Mouse (Mus musculus) midbrain, embryonic 10.5 days (tissue): ENCODE data around the gene St6galnac3. TPM values are rescaled to one million over a fixed set of nuclear protein-coding genes. Genes with fewer than 3 reads are reported as not detected.
A peak's percentile ranks its signal among the peaks of the same experiment; 100 is the strongest.

ENCODE experiments used
- DNase-seq: peaks from one replicate; pipeline ENCODE4 v3.0.0-alpha.2; 2017; ENCODE audit warnings: low spot score
- H3K27ac ChIP-seq: fragments of 300-500 bp; sonication (generic); replicated peaks from 2 replicates; pipeline ENCODE4 v1.5.1; 2016; ENCODE audit warnings: mild to moderate bottlenecking
- H3K27me3 ChIP-seq: fragments of 300-500 bp; sonication (generic); 2 replicates; pipeline ENCODE4 v1.6.1; 2016; ENCODE audit warnings: low read depth, mild to moderate bottlenecking; ENCODE audit not compliant: poor library complexity, severe bottlenecking
- H3K36me3 ChIP-seq: fragments of 300-500 bp; sonication (generic); 2 replicates; pipeline ENCODE4 v1.6.1; 2016; ENCODE audit warnings: mild to moderate bottlenecking, moderate library complexity
- H3K4me1 ChIP-seq: fragments of 300-500 bp; sonication (generic); 2 replicates; pipeline ENCODE4 v1.6.1; 2016
- H3K4me3 ChIP-seq: fragments of 300-500 bp; sonication (generic); 2 replicates; pipeline ENCODE4 v1.5.1; 2016; ENCODE audit warnings: mild to moderate bottlenecking, moderate library complexity
- H3K9me3 ChIP-seq: fragments of 300-500 bp; sonication (generic); replicated peaks from 2 replicates; pipeline ENCODE4 v1.6.1; 2016; ENCODE audit warnings: mild to moderate bottlenecking
- WGBS: fragments of 180-500 bp; shearing (Covaris S2); methylation state at CpG from one replicate; pipeline ENCODE4 v1.1.7; 2016; 5-methylcytosine and 5-hydroxymethylcytosine counted together
- polyA plus RNA-seq: library from polyadenylated mRNA; unstranded; fragments of >200 nt; fragmentation: Nextera tagmentation; extraction: Ambion mirVana; gene quantifications from 2 replicates; pipeline ENCODE4 v1.2.1, GENCODE M21; 2016

Gene St6galnac3
- polyA plus RNA-seq, 1 experiment from 2014 or later, result 33.6 TPM

DNA sequence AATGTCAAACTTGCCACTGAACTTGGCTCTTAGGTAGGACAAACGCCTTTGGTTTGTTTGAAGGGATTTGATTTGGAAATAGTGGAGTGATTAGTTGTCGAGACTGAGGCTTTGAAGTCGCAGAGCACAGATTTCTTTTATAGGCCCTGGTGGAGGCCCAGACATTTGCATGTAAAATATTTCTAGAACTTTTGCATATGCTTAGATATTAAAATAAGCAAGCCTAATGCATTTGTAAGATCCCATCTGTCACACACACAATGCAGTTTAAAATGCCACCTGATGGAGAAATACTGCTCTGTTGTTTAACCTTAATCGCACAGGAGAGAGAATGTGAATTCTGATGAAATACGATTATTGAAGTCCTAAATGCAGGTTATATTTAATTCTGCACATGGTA is 380.0 kb downstream of the St6galnac3 start:
- no peaks in the 10 kb centered on the region for H3K36me3 ChIP-seq
- H3K4me1 ChIP-seq, result peaks cover 10% of the 10 kb centered on the region
- WGBS, result 84% methylated on average over 5 of the region's 5 CpGs
- H3K27ac ChIP-seq, result no peak overlapping the region
- H3K9me3 ChIP-seq, result no peaks in the 10 kb centered on the region
- no peak overlapping the region for H3K4me3 ChIP-seq
- no peaks in the 10 kb centered on the region for H3K27me3 ChIP-seq
- no peak for DNase-seq

DNA sequence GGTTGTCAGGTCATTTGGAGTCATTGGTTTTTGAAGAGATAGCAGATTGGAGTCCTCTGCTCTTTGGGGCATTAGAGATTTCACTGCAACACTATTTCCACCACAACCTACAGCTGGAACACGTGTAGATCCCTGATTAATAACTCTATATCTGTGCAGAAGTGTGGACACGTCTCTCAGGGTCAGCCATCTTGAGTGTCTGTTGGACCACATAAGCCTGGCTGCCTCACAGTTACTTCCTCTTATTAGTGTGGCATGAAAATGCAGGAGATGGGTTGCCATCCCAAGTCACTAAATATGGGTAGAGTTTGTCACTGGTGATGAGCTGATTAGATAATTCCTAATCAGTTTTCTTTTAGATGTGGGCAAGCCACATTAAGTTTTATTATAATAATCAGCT is 385.0 kb downstream of the St6galnac3 start:
- Histone ChIP-seq H3K36me3 (no peaks in the 10 kb centered on the region), H3K9me3 (no peaks in the 10 kb centered on the region), H3K27ac (no peak overlapping the region), H3K4me1 (peaks cover under 1% of the 10 kb centered on the region; the same call in 1 of the 2 replicates), H3K27me3 (no peaks in the 10 kb centered on the region), H3K4me3 (no peak overlapping the region)
- 86% methylated on average over 2 of the region's 2 CpGs for WGBS
- DNase-seq, result no peak

DNA sequence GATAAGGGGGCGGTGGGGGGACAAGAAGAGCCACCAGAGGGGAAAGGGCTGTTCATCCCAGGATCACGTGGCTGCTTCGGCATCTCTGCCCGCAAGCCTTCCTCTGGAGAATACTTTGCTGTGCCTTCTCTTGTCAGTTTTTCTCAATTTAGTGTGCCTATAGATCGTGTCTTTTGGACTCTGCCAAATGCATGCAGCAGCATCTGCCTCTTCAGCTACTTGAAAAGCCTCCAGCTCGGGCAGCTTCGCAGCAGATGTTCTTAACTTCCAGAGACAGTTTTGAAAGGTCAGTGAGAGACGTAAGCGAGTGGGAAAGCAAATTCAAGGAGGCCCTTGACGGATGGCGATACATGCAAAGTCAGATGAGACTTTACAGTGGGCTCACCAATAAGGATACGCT is 385.9 kb downstream of the St6galnac3 start:
- Histone ChIP-seq H3K4me1 (no peaks in the 10 kb centered on the region), H3K36me3 (no peaks in the 10 kb centered on the region), H3K27me3 (no peaks in the 10 kb centered on the region), H3K9me3 (no peaks in the 10 kb centered on the region), H3K27ac (no peak overlapping the region), H3K4me3 (no peak overlapping the region)
- DNase-seq, result no peak
- 88% methylated on average over 12 of the region's 12 CpGs for WGBS

DNA sequence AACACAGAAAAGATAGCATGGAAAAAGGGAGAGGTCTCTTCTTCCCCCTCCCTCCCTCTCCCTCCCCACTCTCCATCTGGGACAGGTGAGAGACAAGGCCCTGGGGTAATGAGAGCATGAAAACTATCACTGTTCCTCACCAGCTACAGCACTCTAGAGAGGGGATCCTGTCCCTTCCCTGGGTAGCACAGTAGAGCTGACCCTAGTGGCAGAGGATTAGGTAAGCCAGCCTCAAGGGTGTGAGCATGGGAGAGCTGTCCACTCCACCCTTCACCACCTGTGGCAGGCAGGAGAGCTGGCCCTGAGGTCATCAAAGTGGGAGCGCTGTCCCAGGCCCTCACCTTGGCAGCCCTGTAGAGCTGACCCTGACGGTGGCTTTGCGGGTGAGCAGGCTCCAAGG is 387.2 kb downstream of the St6galnac3 start:
- Histone ChIP-seq H3K4me3 (no peak overlapping the region), H3K9me3 (no peaks in the 10 kb centered on the region), H3K4me1 (no peaks in the 10 kb centered on the region), H3K27ac (0 out of 2 replicates have a peak overlapping the region, but pooled peaks have one; percentile 6), H3K27me3 (no peaks in the 10 kb centered on the region), H3K36me3 (no peaks in the 10 kb centered on the region)
- WGBS, result 90% methylated on average over 3 of the region's 3 CpGs
- DNase-seq, result no peak

DNA sequence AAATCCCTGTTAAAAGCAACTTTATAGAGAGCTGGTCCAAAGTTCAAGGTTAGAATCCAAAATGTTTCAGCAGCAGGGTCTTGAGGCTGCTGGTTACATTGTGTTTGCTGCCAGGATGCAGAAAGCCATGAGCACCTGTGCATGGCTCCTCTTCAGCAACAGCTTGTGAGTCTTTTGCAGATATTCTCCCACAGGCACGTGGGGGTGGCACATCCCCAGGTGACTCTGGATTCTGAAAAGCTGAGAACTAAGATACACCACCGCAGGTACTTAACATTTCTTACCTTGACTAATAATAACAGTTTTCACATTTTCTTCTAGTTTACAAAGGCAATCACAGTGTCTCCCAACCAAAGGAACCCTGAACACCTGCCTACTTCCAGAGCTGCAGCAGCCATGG is 387.8 kb downstream of the St6galnac3 start:
- Histone ChIP-seq H3K27me3 (no peaks in the 10 kb centered on the region), H3K9me3 (no peaks in the 10 kb centered on the region), H3K27ac (no peak overlapping the region), H3K4me3 (no peak overlapping the region), H3K36me3 (no peaks in the 10 kb centered on the region), H3K4me1 (no peaks in the 10 kb centered on the region)
- DNase-seq, result no peak
- WGBS, result 87% methylated on average over 2 of the region's 2 CpGs

DNA sequence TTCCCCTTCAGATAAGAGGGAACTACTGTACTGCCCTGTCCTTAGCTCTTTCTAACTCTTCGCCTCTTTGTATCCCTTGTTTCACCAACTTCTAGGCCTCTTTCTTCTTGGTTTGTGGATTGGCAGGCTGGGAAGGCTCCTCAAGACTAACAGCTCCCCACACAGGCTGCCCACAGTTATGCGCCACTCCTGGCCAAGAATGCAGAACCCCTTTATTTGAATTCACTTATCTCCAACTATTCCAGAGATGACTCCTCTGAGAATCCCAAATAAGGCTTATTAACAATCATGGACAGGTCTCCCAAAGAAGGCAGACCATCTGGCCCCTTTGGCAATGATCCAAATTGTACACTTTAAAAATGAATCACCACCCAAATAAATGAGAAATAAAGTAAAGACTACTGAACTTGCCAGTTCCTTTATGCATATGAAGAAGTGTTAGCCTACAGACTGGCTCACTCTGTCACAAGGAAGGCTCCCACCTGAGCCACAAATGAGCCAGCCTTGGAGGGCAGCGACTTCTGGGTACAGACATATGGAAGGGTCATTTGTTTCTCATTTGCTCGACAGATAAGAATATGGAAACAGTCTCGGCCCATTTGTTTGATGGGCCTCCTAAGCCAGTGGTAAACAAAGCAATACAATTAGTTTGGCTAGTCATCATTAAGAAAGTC is 390.7 kb downstream of the St6galnac3 start:
- no peak overlapping the region for H3K4me3 ChIP-seq
- no peaks in the 10 kb centered on the region for H3K36me3 ChIP-seq
- no peaks in the 10 kb centered on the region for H3K9me3 ChIP-seq
- no peak for DNase-seq
- H3K4me1 ChIP-seq, result no peaks in the 10 kb centered on the region
- WGBS, result 76% methylated on average over 5 of the region's 5 CpGs
- H3K27me3 ChIP-seq, result no peaks in the 10 kb centered on the region
- H3K27ac ChIP-seq, result no peak overlapping the region

DNA sequence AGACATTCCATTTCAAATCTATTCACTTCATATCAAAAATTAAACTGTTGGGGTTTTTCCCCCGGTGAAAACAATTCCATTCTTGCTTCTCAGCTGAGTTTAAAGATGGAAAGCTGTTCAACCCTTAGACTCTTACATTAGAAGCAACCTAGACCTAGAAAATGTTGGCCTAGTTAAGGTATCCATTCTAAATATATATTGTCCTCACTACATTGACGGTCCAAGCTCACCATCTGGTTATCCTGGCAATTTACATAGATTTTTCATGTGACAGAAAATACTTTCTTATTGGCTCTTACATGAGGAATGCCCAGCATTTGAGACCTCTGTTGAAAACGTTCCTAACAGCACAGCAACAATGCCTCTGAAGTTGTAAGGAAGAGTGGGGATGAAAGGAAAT is 400.7 kb downstream of the St6galnac3 start:
- Histone ChIP-seq H3K9me3 (no peaks in the 10 kb centered on the region), H3K36me3 (no peaks in the 10 kb centered on the region), H3K4me1 (peaks cover 11% of the 10 kb centered on the region), H3K27me3 (no peaks in the 10 kb centered on the region), H3K27ac (no peak overlapping the region), H3K4me3 (no peak overlapping the region)
- DNase-seq, result no peak
- 86% methylated on average over 3 of the region's 3 CpGs for WGBS

DNA sequence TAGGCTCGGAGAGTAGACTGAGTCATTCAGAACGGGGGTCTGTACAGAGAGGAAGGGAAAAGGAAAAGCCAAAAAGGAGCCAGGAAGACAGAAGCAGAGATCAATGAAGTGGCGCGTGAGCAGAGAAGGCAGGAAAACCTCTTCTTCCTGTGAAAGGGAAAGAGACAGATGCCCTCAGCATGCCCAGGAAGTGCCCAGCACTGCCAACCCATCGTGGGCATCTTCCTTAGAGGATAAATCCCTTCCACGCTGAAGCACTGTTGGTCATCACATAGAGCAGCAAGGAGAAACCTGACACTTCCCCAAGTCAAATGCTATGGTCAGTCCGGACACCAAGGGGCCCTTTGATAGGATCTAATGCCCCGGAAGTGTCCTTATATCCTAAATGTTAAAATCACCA is 401.5 kb downstream of the St6galnac3 start:
- 82% methylated on average over 8 of the region's 8 CpGs for WGBS
- DNase-seq, result no peak
- no peaks in the 10 kb centered on the region for H3K36me3 ChIP-seq
- H3K27ac ChIP-seq, result no peak overlapping the region
- H3K27me3 ChIP-seq, result no peaks in the 10 kb centered on the region
- H3K9me3 ChIP-seq, result no peaks in the 10 kb centered on the region
- peaks cover 11% of the 10 kb centered on the region for H3K4me1 ChIP-seq
- H3K4me3 ChIP-seq, result no peak overlapping the region

DNA sequence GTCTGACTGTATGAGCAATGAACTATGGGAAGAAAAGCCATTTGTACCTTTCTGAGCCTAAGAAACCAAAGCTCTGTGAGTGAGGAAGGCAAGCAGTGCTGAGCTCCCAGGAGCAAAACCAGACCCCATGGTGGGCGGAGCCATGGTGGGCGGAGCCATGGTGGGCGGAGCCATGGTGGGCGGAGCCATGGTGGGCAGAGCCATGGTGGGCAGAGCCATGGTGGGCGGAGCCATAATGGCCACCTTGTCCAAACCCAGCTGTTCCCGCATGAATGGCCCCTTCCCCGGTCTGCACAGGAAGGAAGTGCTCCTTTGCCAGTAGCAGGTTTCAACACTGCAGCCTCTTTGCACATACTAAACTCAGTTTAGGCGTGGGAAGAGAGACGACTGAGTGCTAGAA is 411.4 kb downstream of the St6galnac3 start:
- 73% methylated on average over 9 of the region's 9 CpGs for WGBS
- H3K36me3 ChIP-seq, result no peaks in the 10 kb centered on the region
- no peaks in the 10 kb centered on the region for H3K27me3 ChIP-seq
- no peaks in the 10 kb centered on the region for H3K9me3 ChIP-seq
- H3K4me3 ChIP-seq, result no peak overlapping the region
- H3K4me1 ChIP-seq, result no peaks in the 10 kb centered on the region
- DNase-seq, result no peak
- H3K27ac ChIP-seq, result no peak overlapping the region

DNA sequence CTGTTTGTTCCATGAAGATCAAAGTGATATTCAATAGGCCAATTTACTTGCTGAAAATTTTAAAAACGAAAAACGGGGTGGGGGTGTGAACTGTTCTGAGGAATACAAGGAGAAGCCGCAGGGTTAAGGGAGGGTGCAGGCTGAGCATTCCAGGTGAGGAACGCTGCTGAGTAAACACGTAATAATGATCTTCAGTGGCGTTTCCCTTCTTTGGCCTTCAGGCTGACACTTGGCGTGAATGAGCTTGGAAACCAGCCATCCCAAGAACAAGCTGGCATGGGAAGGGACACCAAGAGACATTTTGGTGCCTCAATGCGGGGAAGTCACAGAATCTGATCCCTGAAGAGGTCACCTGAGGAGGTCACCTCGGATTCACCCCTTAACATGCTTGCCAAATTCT is 411.8 kb downstream of the St6galnac3 start:
- Histone ChIP-seq H3K27ac (no peak overlapping the region), H3K9me3 (no peaks in the 10 kb centered on the region), H3K36me3 (no peaks in the 10 kb centered on the region), H3K4me3 (no peak overlapping the region), H3K27me3 (no peaks in the 10 kb centered on the region), H3K4me1 (no peaks in the 10 kb centered on the region)
- WGBS, result 93% methylated on average over 9 of the region's 9 CpGs
- no peak for DNase-seq

DNA sequence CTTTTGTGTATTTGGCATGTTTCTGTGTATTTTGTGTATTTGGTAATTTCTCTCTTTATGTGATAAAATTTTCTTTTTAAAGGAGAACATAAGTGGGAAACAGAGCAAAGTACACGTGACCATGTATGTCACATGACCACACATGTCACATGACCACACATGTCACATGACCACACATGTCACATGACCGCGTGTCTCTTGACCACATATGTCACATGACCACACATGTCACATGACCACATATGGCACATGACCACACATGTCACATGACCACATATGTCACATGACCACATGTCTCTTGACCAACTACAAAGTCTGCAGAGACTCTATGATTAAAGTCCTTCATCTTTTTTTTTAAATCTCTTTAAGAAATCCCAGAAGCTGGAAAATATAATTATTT is 413.0 kb downstream of the St6galnac3 start:
- no peaks in the 10 kb centered on the region for H3K27me3 ChIP-seq
- no peaks in the 10 kb centered on the region for H3K9me3 ChIP-seq
- 90% methylated on average over 3 of the region's 3 CpGs for WGBS
- no peak for DNase-seq
- H3K27ac ChIP-seq, result no peak overlapping the region
- H3K4me1 ChIP-seq, result no peaks in the 10 kb centered on the region
- no peak overlapping the region for H3K4me3 ChIP-seq
- H3K36me3 ChIP-seq, result no peaks in the 10 kb centered on the region

DNA sequence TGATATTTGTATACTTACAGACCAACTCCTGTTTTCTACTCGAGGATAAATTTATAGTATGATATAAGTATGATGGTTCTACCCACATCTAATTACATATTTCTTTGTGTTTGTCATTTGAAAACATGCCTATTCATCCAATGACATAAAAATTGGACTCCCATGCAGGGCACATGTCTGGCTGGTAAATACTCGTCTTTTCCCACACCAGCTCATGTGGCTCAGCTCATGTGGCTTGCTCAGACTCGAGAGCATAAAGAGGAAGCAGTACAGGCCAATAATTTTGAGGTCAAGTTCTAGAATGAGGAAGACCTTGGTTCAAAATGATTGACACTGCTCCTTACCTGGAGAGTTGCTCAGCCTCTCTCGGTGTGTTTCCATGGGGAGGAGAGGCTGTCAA is 416.6 kb downstream of the St6galnac3 start:
- 84% methylated on average over 4 of the region's 4 CpGs for WGBS
- no peak overlapping the region for H3K4me3 ChIP-seq
- H3K27me3 ChIP-seq, result no peaks in the 10 kb centered on the region
- peaks cover 5% of the 10 kb centered on the region; the same call in 1 of the 2 replicates for H3K4me1 ChIP-seq
- H3K27ac ChIP-seq, result no peak overlapping the region
- H3K36me3 ChIP-seq, result no peaks in the 10 kb centered on the region
- DNase-seq, result no peak
- no peaks in the 10 kb centered on the region for H3K9me3 ChIP-seq

DNA sequence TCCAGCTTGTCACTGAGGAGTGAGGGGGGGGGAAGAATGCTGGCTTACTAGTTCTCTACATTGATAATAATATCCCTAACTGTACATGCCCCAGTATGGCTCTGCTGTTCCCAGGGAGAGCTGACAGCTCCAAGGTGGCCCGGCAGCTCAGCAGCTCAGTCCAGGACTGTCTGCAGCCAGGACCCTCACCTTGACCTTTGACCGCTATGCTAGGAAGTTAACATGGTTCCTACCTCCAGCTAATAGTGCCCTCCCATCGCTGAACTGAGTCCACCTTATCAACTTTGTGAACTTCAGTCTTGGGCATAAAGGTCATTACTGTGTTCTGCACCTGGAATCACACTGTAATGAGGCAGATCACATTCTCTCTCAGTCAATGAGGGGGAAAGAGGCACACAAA is 419.8 kb downstream of the St6galnac3 start:
- WGBS, result 77% methylated on average over 3 of the region's 3 CpGs
- Histone ChIP-seq H3K4me1 (peaks cover 5% of the 10 kb centered on the region; the same call in 1 of the 2 replicates), H3K4me3 (no peak overlapping the region), H3K9me3 (no peaks in the 10 kb centered on the region), H3K27ac (no peak overlapping the region), H3K27me3 (no peaks in the 10 kb centered on the region), H3K36me3 (no peaks in the 10 kb centered on the region)
- no peak for DNase-seq

DNA sequence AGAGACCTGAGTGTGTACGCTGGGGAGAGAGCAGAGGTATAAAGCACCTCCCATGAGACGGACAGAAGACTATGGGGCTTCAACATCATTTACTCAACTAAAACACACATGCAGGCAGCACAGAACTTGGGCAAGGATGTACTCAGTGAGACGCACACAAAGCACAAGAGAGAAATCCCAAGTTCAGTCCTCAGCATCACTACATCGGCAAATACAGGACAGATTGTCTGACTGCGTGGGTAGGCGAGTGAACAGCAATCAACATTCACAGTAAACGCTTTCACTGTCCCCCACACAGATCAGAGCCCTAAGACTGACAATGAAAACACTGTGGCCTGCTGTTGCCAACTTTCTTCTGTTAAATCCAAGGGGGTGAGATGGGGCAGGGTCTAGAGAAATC is 422.6 kb downstream of the St6galnac3 start:
- Histone ChIP-seq H3K27ac (no peak overlapping the region), H3K36me3 (no peaks in the 10 kb centered on the region), H3K27me3 (no peaks in the 10 kb centered on the region), H3K4me3 (no peak overlapping the region), H3K9me3 (no peaks in the 10 kb centered on the region), H3K4me1 (peaks cover 5% of the 10 kb centered on the region; the same call in 1 of the 2 replicates)
- no peak for DNase-seq
- WGBS, result 95% methylated on average over 7 of the region's 7 CpGs
